Mouse (Mus musculus): ENCODE results near the gene Dlgap1. TPM values are rescaled to one million over a fixed set of nuclear protein-coding genes. Genes with fewer than 3 reads are reported as not detected.

Gene Dlgap1
- total RNA-seq, 2 experiments from 2014 or later, result 0.40 to 0.53 TPM

- intact Hi-C loops (cut with DNase I), result loop anchor here (1.0 to 10.0 kb wide), 3 partner anchors 95 to 345 kb away; no protein-coding TSS in a partner anchor
- peak; percentile 93 for DNase-seq
Observed at GRCm38 (mm10) chr17:70849399-70850232, 880.7 kb downstream of the Dlgap1 start.

- intact Hi-C loops (cut with DNase I), result no loop called here
- DNase-seq, result peak; percentile 75 to 82
Observed at GRCm38 (mm10) chr17:70850233-70850995, 881.5 kb downstream of the Dlgap1 start.

GRCm38 (mm10) chr17:70850996-70851991 lies 882.4 kb downstream of the Dlgap1 start:
- DNase-seq, result peak; percentile 75 to 81
- intact Hi-C loops (cut with DNase I), result no loop called here

GRCm38 (mm10) chr17:70852011-70852685 lies 883.3 kb downstream of the Dlgap1 start:
- peak; percentile 52 to 60 for DNase-seq
- intact Hi-C loops (cut with DNase I), result no loop called here

GRCm38 (mm10) chr17:70852686-70853386 lies 884.0 kb downstream of the Dlgap1 start:
- intact Hi-C loops (cut with DNase I), result no loop called here
- peak; percentile 89 to 90 for DNase-seq

- intact Hi-C loops (cut with DNase I), result no loop called here
- peak; percentile 68 to 75 for DNase-seq
Observed at GRCm38 (mm10) chr17:70853436-70853905, 884.6 kb downstream of the Dlgap1 start, which contains the start of gene Tgif1. Gene Tgif1 (minus strand): TSS chr17:70853546.

- intact Hi-C loops (cut with DNase I), result no loop called here
Observed at GRCm38 (mm10) chr17:70854021-70854420, 885.1 kb downstream of the Dlgap1 start.

GRCm38 (mm10) chr17:70856871-70857415 lies 888.1 kb downstream of the Dlgap1 start:
- intact Hi-C loops (cut with DNase I), result no loop called here
- DNase-seq, result peak in 1 of 2 experiments; percentile 23

More at GRCm38 (mm10) chr17:70854021-70854420, 885.1 kb downstream of the Dlgap1 start:
- DNase-seq, result no peak

GRCm38 (mm10) chr17:70858814-70859213 lies 889.9 kb downstream of the Dlgap1 start:
- DNase-seq, result no peak
- intact Hi-C loops (cut with DNase I), result no loop called here

GRCm38 (mm10) chr17:70864117-70864516 lies 895.2 kb downstream of the Dlgap1 start:
- DNase-seq, result no peak

GRCm38 (mm10) chr17:70864645-70865044 lies 895.8 kb downstream of the Dlgap1 start:
- intact Hi-C loops (cut with DNase I), result no loop called here
- DNase-seq, result no peak

More at GRCm38 (mm10) chr17:70864117-70864516, 895.2 kb downstream of the Dlgap1 start:
- intact Hi-C loops (cut with DNase I), result no loop called here

GRCm38 (mm10) chr17:70865060-70865604 lies 896.3 kb downstream of the Dlgap1 start:
- no peak for DNase-seq
- intact Hi-C loops (cut with DNase I), result no loop called here

- DNase-seq, result no peak
Observed at GRCm38 (mm10) chr17:70866029-70866428, 897.2 kb downstream of the Dlgap1 start.

GRCm38 (mm10) chr17:70866538-70867114 lies 897.8 kb downstream of the Dlgap1 start:
- intact Hi-C loops (cut with DNase I), result no loop called here
- no peak for DNase-seq

More at GRCm38 (mm10) chr17:70866029-70866428, 897.2 kb downstream of the Dlgap1 start:
- intact Hi-C loops (cut with DNase I), result no loop called here

GRCm38 (mm10) chr17:70868577-70869229 lies 899.8 kb downstream of the Dlgap1 start:
- intact Hi-C loops (cut with DNase I), result no loop called here
- no peak for DNase-seq

GRCm38 (mm10) chr17:70870581-70870980 lies 901.7 kb downstream of the Dlgap1 start:
- intact Hi-C loops (cut with DNase I), result no loop called here
- no peak for DNase-seq

Data from heart, postnatal 10 days (tissue).